Mouse (Mus musculus) stomach, embryonic 16.5 days (tissue): ENCODE data around the gene Pole. TPM values are rescaled to one million over a fixed set of nuclear protein-coding genes. Genes with fewer than 3 reads are reported as not detected.
A peak's percentile ranks its signal among the peaks of the same experiment; 100 is the strongest.

Experiments used
- ATAC-seq: fragments of 200-750 bp; cut with Nextera tagmentation; 2 replicates; pipeline ENCODE4 v1.8.0; 2017; ENCODE audit warnings: moderate number of reproducible peaks, moderate TSS enrichment; ENCODE audit not compliant: insufficient read depth, low FRiP score
- H3K27ac ChIP-seq: fragments of 300-500 bp; sonication (generic); 2 replicates; pipeline ENCODE4 v1.5.1; 2014; ENCODE audit warnings: low read length
- H3K27me3 ChIP-seq: fragments of 300-500 bp; sonication (generic); 2 replicates; pipeline ENCODE4 v1.6.1; 2014; ENCODE audit warnings: low read length, control low read depth, mixed read lengths; ENCODE audit not compliant: control insufficient read depth, insufficient read depth
- H3K36me3 ChIP-seq: fragments of 300-500 bp; sonication (generic); 2 replicates; pipeline ENCODE4 v1.6.1; 2014; ENCODE audit warnings: low read length; ENCODE audit not compliant: control insufficient read depth, insufficient read depth
- H3K4me1 ChIP-seq: fragments of 300-500 bp; sonication (generic); 2 replicates; pipeline ENCODE4 v1.6.1; 2014; ENCODE audit warnings: low read length, control low read depth, mixed read lengths; ENCODE audit not compliant: control insufficient read depth, insufficient read depth
- H3K4me2 ChIP-seq: fragments of 300-500 bp; sonication (generic); 2 replicates; pipeline ENCODE4 v1.6.1; 2014; ENCODE audit warnings: low read depth, low read length, mixed read lengths
- H3K4me3 ChIP-seq: fragments of 300-500 bp; sonication (generic); replicated peaks from 2 replicates; pipeline ENCODE4 v1.5.1; 2014; ENCODE audit warnings: mild to moderate bottlenecking, low read length
- H3K9ac ChIP-seq: fragments of 300-500 bp; sonication (generic); 2 replicates; pipeline ENCODE4 v1.6.1; 2014; ENCODE audit warnings: low read length
- H3K9me3 ChIP-seq: fragments of 300-500 bp; sonication (generic); replicated peaks from 2 replicates; pipeline ENCODE4 v1.6.1; 2016; ENCODE audit warnings: low read length, control low read depth; ENCODE audit not compliant: control insufficient read depth
- WGBS: fragments of 180-500 bp; shearing (Covaris S2); extraction: QIAGEN DNeasy Blood & Tissue Kit; methylation state at CpG from one replicate; pipeline ENCODE4 v1.1.7; 2014; 5-methylcytosine and 5-hydroxymethylcytosine counted together
- polyA plus RNA-seq: library from polyadenylated mRNA; unstranded; fragments of >200 nt; fragmentation: Nextera tagmentation; extraction: Ambion mirVana; gene quantifications from 2 replicates; pipeline ENCODE4 v1.2.1, GENCODE M21; 2015

Gene Pole
- polyA plus RNA-seq, 1 experiment from 2014 or later, result 21.9 TPM

DNA sequence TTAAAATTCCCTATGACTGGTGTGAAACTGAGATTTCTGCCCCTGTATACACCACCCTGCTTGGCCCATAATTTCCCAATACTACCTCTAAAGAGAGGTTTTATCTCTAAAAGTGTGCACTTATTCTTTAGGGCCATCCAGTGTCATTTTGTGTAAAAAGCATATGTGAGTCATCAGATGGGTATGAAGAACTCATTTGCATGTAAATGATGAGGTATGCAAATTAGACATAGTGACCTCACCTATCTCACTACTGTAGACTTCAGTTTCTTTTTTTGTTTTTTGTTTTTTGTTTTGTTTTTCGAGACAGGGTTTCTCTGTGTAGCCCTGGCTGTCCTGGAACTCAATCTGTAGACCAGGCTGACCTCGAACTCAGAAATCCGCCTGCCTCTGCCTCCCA lies 27.0 kb downstream of the Pole start:
- peaks cover 8% of the 10 kb centered on the region; the same call in 1 of the 2 replicates for H3K36me3 ChIP-seq
- no peak overlapping the region for H3K27ac ChIP-seq
- WGBS, result 93% methylated on average over 3 of the region's 3 CpGs
- no peak overlapping the region for H3K4me3 ChIP-seq
- no peaks in the 10 kb centered on the region for H3K27me3 ChIP-seq
- no peaks in the 10 kb centered on the region for H3K4me1 ChIP-seq
- H3K4me2 ChIP-seq, result no peak overlapping the region
- no peaks in the 10 kb centered on the region for H3K9me3 ChIP-seq
- no peak overlapping the region for H3K9ac ChIP-seq
- ATAC-seq, result no peak

DNA sequence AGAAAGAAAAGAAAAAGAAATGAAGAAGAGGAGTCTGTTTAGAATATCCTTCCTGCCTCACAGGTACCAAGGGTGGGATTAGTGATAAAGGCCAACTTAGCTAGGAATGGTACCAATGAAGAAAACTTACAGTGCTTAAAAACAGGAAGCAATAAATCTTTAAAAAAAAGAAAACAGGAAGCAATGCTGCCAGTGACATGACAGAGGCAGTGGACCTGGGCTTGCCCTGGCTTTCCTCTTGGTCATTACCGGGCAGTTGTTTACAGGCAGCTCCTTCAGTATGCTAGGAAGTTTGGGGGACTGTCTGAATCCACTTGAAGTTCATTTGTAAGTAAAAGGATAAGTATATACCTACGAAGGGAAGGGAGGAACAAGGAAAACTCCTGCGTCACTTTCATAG lies 44.4 kb downstream of the Pole start:
- Histone ChIP-seq H3K4me3 (no peak overlapping the region), H3K27me3 (no peaks in the 10 kb centered on the region), H3K9ac (no peak overlapping the region), H3K9me3 (no peaks in the 10 kb centered on the region), H3K36me3 (peaks cover 15% of the 10 kb centered on the region; the same call in 1 of the 2 replicates), H3K4me1 (no peaks in the 10 kb centered on the region), H3K27ac (no peak overlapping the region), H3K4me2 (no peak overlapping the region)
- no peak for ATAC-seq
- 76% methylated on average over 3 of the region's 3 CpGs for WGBS

DNA sequence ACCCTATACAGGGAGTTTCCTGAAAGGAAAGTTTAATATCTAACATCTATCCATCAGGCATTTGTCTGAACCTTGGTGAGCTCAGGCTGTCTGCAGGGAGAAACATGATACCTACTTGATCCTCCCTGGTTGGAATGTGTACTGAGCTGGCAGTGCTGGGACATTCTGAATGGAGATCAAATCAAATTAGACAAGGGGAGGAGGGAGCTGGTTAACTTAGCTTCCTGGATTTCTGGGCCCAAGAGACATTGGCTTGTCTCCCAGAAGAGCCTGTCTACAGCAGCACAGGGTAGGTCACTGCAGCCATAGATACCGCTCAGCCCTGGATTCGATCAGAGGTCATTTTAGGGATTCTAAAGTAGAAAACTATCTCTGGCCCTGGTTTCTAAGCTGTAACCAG lies 52.7 kb downstream of the Pole start:
- WGBS, result 74% methylated on average over 2 of the region's 2 CpGs
- Histone ChIP-seq H3K4me1 (peaks cover 4% of the 10 kb centered on the region; the same call in 1 of the 2 replicates), H3K9me3 (no peaks in the 10 kb centered on the region), H3K36me3 (0 out of 2 replicates have a peak, but pooled peaks cover 7% of the 10 kb centered on the region), H3K4me2 (no peak overlapping the region), H3K27me3 (peaks cover 15% of the 10 kb centered on the region), H3K9ac (no peak overlapping the region), H3K27ac (no peak overlapping the region), H3K4me3 (no peak overlapping the region)
- ATAC-seq, result no peak

DNA sequence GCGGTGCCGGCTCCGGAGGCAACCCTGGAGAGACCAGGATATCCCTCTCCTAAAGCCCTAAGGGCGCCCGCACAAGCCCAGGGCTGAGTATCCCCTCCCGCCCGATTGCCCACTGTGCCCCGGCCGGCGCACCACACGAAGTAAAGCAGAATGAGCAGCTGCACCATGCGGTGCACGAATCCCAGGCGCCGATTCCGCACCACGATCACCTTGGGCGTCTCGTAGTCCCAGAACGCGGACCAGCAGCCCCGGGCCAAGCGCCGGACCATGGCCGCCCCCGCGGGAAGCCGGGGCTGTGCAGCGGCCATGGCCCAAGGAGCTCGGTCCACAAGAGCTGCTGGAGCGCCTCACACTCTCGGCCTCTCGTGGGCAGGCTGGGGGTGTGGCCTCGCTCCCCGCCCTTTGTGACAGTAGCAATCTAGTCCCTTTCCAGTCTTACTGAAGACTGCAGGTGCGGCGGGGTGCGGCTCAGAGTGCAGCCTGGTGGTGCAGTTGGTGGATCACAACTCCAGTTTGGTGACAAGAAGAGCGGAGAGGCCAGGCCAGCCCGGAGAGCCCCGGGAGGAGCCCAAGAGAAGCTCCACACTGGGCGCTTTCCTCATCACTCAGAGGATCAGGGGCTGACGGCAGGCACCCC lies 56.7 kb downstream of the Pole start, which contains the start of gene P2rx2:
Gene P2rx2, minus strand, starts transcription at position 565 of the 637 bp plus-strand sequence.
- Histone ChIP-seq H3K4me1 (peaks cover 4% of the 10 kb centered on the region; the same call in 1 of the 2 replicates), H3K36me3 (no peaks in the 10 kb centered on the region), H3K27me3 (peaks cover 15% of the 10 kb centered on the region), H3K27ac (no peak within 1 kb of the TSS), H3K9ac (peak within 1 kb of the TSS; percentile 65), H3K9me3 (no peaks in the 10 kb centered on the region), H3K4me3 (peak within 1 kb of the TSS; percentile 52), H3K4me2 (peak within 1 kb of the TSS; percentile 94)
- peak; percentile 66; the same call in 1 of the 2 replicates for ATAC-seq
- under 1% methylated on average over 43 of the region's 43 CpGs for WGBS

DNA sequence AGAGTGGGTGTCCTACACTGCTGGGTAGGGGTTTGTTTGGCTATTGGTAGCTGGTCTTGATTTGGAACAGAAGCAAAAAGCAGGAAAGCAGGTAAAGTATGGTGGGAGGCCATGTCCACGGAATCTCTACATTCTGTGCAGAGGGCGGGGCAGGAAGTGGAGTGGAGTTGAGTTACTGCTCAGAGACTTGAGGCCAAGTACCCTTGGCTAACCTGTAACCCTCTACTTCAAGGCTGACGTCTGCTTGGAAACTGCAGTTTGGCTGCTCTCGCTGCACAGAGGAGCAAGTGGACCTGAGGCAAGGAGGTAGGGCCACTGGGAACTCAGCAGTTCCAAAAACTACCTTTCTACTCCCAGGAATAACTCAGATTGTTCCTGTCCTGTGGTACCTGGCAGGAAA lies 58.4 kb downstream of the Pole start, which contains the start of gene Lrcol1:
Gene Lrcol1, plus strand, starts transcription at position 207 of the 400 bp plus-strand sequence.
- WGBS, result 65% methylated on average over 4 of the region's 4 CpGs
- no peak within 1 kb of the TSS for H3K4me3 ChIP-seq
- peaks cover 4% of the 10 kb centered on the region; the same call in 1 of the 2 replicates for H3K4me1 ChIP-seq
- no peak for ATAC-seq
- no peak within 1 kb of the TSS for H3K9ac ChIP-seq
- H3K36me3 ChIP-seq, result no peaks in the 10 kb centered on the region
- H3K27ac ChIP-seq, result no peak within 1 kb of the TSS
- H3K4me2 ChIP-seq, result no peak within 1 kb of the TSS
- no peaks in the 10 kb centered on the region for H3K9me3 ChIP-seq
- peaks cover 15% of the 10 kb centered on the region for H3K27me3 ChIP-seq

DNA sequence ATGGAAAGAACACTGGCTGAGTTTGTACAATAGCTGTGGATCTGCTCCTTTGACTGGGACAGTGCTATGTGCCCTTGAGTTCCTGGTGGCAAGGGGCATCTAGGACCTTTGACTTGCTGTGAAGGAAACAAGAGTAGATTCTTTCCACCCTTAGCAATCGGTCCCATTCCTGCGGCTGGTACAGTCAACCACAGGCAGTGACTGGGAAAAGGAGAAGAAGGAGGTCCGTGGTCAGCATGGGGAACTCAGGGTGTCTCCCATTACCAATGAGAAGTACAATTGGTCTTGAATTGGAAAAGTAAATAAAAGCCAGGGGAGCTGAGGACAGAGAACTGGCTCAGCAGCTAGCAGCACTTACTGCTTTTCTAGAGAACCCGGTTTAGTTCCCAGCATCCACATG lies 59.4 kb downstream of the Pole start:
- Histone ChIP-seq H3K4me1 (peaks cover 4% of the 10 kb centered on the region; the same call in 1 of the 2 replicates), H3K27ac (no peak overlapping the region), H3K36me3 (no peaks in the 10 kb centered on the region), H3K4me3 (no peak overlapping the region), H3K9ac (no peak overlapping the region), H3K27me3 (peaks cover 15% of the 10 kb centered on the region), H3K9me3 (no peaks in the 10 kb centered on the region), H3K4me2 (no peak overlapping the region)
- ATAC-seq, result no peak
- WGBS, result 75% methylated on average over 4 of the region's 4 CpGs

DNA sequence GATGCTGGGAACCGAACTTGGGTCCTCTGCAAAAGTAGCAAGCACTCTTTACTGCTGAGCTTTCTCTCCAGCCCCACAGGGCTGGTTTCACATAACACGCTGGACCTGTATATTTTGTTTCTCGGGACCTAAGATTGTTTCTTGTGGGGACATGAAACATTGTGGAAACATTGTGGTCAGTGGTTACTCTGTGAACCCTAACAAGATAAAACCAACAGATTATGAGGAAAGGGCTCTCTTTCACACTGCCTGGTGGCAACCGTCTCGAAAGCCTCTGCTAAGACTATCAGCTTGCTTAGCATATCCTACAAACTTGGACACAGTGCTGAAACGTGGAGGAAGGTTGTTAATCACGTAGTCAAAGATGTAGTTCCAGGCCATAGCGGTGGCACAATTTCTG lies 60.9 kb downstream of the Pole start:
- Histone ChIP-seq H3K36me3 (no peaks in the 10 kb centered on the region), H3K4me3 (no peak overlapping the region), H3K27me3 (peaks cover 6% of the 10 kb centered on the region), H3K27ac (no peak overlapping the region), H3K9ac (no peak overlapping the region), H3K4me1 (peaks cover 4% of the 10 kb centered on the region; the same call in 1 of the 2 replicates), H3K4me2 (no peak overlapping the region), H3K9me3 (no peaks in the 10 kb centered on the region)
- WGBS, result 80% methylated on average over 8 of the region's 8 CpGs
- ATAC-seq, result no peak

DNA sequence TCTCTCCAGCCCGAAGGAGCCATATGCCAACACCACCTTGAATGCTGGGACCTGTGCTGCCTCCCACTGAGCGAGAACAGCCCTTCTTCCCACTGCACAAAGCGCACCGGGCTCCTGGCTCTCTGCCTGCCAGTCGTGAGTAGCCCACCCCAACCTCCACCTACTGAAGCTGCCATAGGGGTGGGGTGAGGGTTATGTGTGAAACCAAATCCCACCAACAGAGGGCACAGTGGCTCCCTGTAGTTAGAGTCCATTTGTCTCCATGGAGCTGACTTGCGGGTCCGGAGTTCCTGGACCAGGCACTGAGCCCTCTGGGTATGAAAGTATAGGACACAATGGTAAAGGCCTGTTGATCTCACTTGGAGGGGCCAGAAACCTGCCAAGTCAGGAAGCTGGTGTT lies 68.6 kb downstream of the Pole start:
- H3K9ac ChIP-seq, result no peak overlapping the region
- H3K4me3 ChIP-seq, result no peak overlapping the region
- 11% methylated on average over 7 of the region's 7 CpGs for WGBS
- H3K9me3 ChIP-seq, result no peaks in the 10 kb centered on the region
- no peak overlapping the region for H3K27ac ChIP-seq
- no peaks in the 10 kb centered on the region for H3K36me3 ChIP-seq
- no peaks in the 10 kb centered on the region for H3K4me1 ChIP-seq
- no peak for ATAC-seq
- H3K27me3 ChIP-seq, result no peaks in the 10 kb centered on the region
- no peak overlapping the region for H3K4me2 ChIP-seq

DNA sequence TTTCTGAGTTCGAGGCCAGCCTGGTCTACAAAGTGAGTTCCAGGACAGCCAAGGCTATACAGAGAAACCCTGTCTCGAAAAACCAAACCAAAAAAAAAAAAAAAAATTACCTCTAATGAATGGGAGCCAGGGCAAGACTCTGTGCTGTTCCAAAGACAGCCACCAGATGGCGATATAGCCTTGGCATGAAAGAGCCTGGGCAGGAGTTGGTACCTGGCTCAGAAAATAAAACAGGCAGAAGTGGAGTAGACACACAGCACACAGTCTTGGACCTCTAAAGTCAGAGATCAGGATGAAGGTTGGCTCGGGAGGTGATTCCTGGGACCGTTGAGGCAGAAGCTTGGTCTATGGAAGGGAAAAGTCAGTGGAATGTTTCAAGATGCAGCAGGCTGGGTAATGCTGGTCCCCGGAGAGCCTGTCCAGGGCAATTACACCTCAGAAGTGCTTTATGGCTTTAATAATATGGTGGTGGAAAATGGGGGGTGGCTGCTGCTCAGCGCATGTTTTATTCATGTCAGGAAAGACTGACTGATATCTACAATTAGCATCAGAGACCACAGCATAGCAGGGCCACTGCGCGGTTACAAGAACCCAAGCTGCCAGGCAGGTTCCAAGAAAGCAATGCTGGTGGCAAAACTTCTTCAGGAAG lies 71.5 kb downstream of the Pole start:
- Histone ChIP-seq H3K4me1 (no peaks in the 10 kb centered on the region), H3K27me3 (no peaks in the 10 kb centered on the region), H3K9ac (no peak overlapping the region), H3K4me3 (no peak overlapping the region), H3K9me3 (no peaks in the 10 kb centered on the region), H3K4me2 (no peak overlapping the region), H3K36me3 (no peaks in the 10 kb centered on the region), H3K27ac (no peak overlapping the region)
- no peak for ATAC-seq
- WGBS, result 46% methylated on average over 8 of the region's 9 CpGs
